Mouse (Mus musculus) forebrain, embryonic 16.5 days (tissue): ENCODE measurements at regions not wholly inside any gene's neighbourhood (a gene's known extent, or its start where the extent isn't known, plus 50 kb on each side); places are given as distances from the start of the nearest gene placed in this dataset.

Experiments
- ATAC-seq: fragments of 200-750 bp; cut with Nextera tagmentation; 2 replicates; pipeline ENCODE4 v1.8.0; 2017; ENCODE audit warnings: mild to moderate bottlenecking, moderate library complexity
- H3K27ac ChIP-seq: fragments of 300-500 bp; sonication (generic); 2 replicates; pipeline ENCODE4 v1.5.1; 2014; ENCODE audit warnings: low read length, control low read depth
- H3K27me3 ChIP-seq: fragments of 300-500 bp; sonication (generic); replicated peaks from 2 replicates; pipeline ENCODE4 v1.6.1; 2014; ENCODE audit warnings: low read length; ENCODE audit not compliant: control insufficient read depth, insufficient read depth
- H3K36me3 ChIP-seq: fragments of 300-500 bp; sonication (generic); 2 replicates; pipeline ENCODE4 v1.6.1; 2014; ENCODE audit not compliant: control insufficient read depth, insufficient read depth
- H3K4me1 ChIP-seq: fragments of 300-500 bp; sonication (generic); replicated peaks from 2 replicates; pipeline ENCODE4 v1.6.1; 2014; ENCODE audit warnings: low read length; ENCODE audit not compliant: control insufficient read depth, insufficient read depth
- H3K4me2 ChIP-seq: fragments of 300-500 bp; sonication (generic); 2 replicates; pipeline ENCODE4 v1.6.1; 2014; ENCODE audit warnings: mild to moderate bottlenecking, low read length, control low read depth
- H3K4me3 ChIP-seq: fragments of 300-500 bp; sonication (generic); replicated peaks from 2 replicates; pipeline ENCODE4 v1.5.1; 2014; ENCODE audit warnings: mild to moderate bottlenecking, low read length, control low read depth
- H3K9ac ChIP-seq: fragments of 300-500 bp; sonication (generic); replicated peaks from 2 replicates; pipeline ENCODE4 v1.6.1; 2014; ENCODE audit warnings: low read depth, low read length, control low read depth
- H3K9me3 ChIP-seq: fragments of 300-500 bp; sonication (generic); 2 replicates; pipeline ENCODE4 v1.6.1; 2016; ENCODE audit warnings: low read length; ENCODE audit not compliant: control insufficient read depth
- WGBS: fragments of 180-500 bp; shearing (Covaris S2); extraction: QIAGEN DNeasy Blood & Tissue Kit; methylation state at CpG from one replicate; pipeline ENCODE4 v1.1.7; 2014; 5-methylcytosine and 5-hydroxymethylcytosine counted together

DNA sequence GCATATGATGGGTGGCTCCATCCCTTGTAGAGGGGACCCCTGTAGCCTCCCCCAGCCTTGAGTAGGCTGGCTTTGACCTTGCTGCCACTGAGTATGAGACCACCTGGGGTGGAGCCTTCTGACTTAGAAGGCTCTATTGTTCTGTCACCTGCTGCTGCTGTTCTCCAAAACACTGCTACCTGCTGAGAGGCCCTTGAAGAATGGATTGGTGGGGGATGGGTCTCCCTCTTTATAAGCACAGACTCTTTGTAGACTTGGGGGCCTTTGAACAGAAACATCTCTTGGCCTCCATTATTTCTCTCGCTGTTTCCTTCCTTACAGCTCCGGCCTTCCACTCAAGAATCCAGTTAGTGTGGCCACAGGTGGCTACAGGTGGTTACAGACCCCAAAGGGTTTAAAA is 576.1 kb upstream of the 4930452B06Rik start:
- H3K4me1 ChIP-seq, result no peaks in the 10 kb centered on the region
- no peak overlapping the region for H3K9ac ChIP-seq
- H3K4me2 ChIP-seq, result no peak overlapping the region
- no peaks in the 10 kb centered on the region for H3K9me3 ChIP-seq
- no peaks in the 10 kb centered on the region for H3K27me3 ChIP-seq
- no peak overlapping the region for H3K27ac ChIP-seq
- H3K4me3 ChIP-seq, result no peak overlapping the region
- WGBS, result 17% methylated on average over 2 of the region's 2 CpGs
- no peaks in the 10 kb centered on the region for H3K36me3 ChIP-seq
- no peak for ATAC-seq

- H3K4me2 ChIP-seq, result no peak overlapping the region
- no peaks in the 10 kb centered on the region for H3K27me3 ChIP-seq
- 59% methylated on average over 6 of the region's 6 CpGs for WGBS
- no peaks in the 10 kb centered on the region for H3K9me3 ChIP-seq
- no peak overlapping the region for H3K27ac ChIP-seq
- peaks cover 3% of the 10 kb centered on the region; the same call in 1 of the 2 replicates for H3K4me1 ChIP-seq
- ATAC-seq, result peak; percentile 76
- no peak overlapping the region for H3K9ac ChIP-seq
- H3K36me3 ChIP-seq, result no peaks in the 10 kb centered on the region
- H3K4me3 ChIP-seq, result no peak overlapping the region
These were observed 561.6 kb upstream of the 4930452B06Rik start for GRCm38 (mm10) chr14:9227670-9228069.

- H3K27me3 ChIP-seq, result no peaks in the 10 kb centered on the region
- no peaks in the 10 kb centered on the region for H3K36me3 ChIP-seq
- WGBS, result 74% methylated on average over 2 of the region's 2 CpGs
- H3K4me1 ChIP-seq, result no peaks in the 10 kb centered on the region
- H3K27ac ChIP-seq, result no peak overlapping the region
- no peaks in the 10 kb centered on the region for H3K9me3 ChIP-seq
- ATAC-seq, result peak; percentile 49; the same call in 1 of the 2 replicates
- H3K9ac ChIP-seq, result no peak overlapping the region
- H3K4me3 ChIP-seq, result no peak overlapping the region
- H3K4me2 ChIP-seq, result no peak overlapping the region
These were observed 534.2 kb upstream of the 4930452B06Rik start for GRCm38 (mm10) chr14:9200246-9200645.

GRCm38 (mm10) chr14:9192122-9192769 is 526.2 kb upstream of the 4930452B06Rik start:
- 83% methylated on average over 4 of the region's 4 CpGs for WGBS
- H3K27ac ChIP-seq, result no peak overlapping the region
- no peaks in the 10 kb centered on the region for H3K4me1 ChIP-seq
- no peaks in the 10 kb centered on the region for H3K27me3 ChIP-seq
- H3K9me3 ChIP-seq, result no peaks in the 10 kb centered on the region
- no peak overlapping the region for H3K4me3 ChIP-seq
- H3K36me3 ChIP-seq, result no peaks in the 10 kb centered on the region
- no peak overlapping the region for H3K4me2 ChIP-seq
- ATAC-seq, result no peak
- no peak overlapping the region for H3K9ac ChIP-seq

DNA sequence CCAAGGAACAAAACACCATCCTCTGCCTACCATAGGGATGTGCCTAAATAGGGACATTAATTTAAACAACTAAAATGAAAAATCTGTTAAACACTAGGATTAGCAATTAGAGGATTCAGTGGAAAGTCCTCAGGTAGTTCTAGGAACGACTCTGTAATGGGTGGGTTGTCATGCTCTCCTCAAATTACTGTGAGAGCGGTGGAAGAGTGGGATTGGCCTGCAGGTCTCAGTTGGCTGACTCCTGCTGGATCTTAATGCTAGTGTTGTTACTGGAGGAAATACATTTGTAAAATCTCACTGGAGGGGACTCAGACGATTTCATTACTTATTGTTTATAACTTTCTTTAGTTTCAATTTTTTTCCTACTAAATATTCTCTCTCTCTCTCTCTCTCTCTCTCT is 525.6 kb upstream of the 4930452B06Rik start:
- Histone ChIP-seq H3K27me3 (no peaks in the 10 kb centered on the region), H3K36me3 (no peaks in the 10 kb centered on the region), H3K4me2 (no peak overlapping the region), H3K9ac (no peak overlapping the region), H3K4me1 (no peaks in the 10 kb centered on the region), H3K4me3 (no peak overlapping the region), H3K27ac (no peak overlapping the region), H3K9me3 (no peaks in the 10 kb centered on the region)
- no peak for ATAC-seq
- WGBS, result 73% methylated on average over 3 of the region's 3 CpGs

GRCm38 (mm10) chr14:9161336-9161735 is 495.3 kb upstream of the 4930452B06Rik start:
- H3K9ac ChIP-seq, result no peak overlapping the region
- H3K36me3 ChIP-seq, result no peaks in the 10 kb centered on the region
- H3K27me3 ChIP-seq, result no peaks in the 10 kb centered on the region
- no peak for ATAC-seq
- no peak overlapping the region for H3K4me2 ChIP-seq
- H3K4me1 ChIP-seq, result no peaks in the 10 kb centered on the region
- no peaks in the 10 kb centered on the region for H3K9me3 ChIP-seq
- no peak overlapping the region for H3K4me3 ChIP-seq
- WGBS, result 99% methylated on average over 2 of the region's 2 CpGs
- H3K27ac ChIP-seq, result no peak overlapping the region

- no peaks in the 10 kb centered on the region for H3K4me1 ChIP-seq
- no peaks in the 10 kb centered on the region for H3K27me3 ChIP-seq
- no peak overlapping the region for H3K27ac ChIP-seq
- no peaks in the 10 kb centered on the region for H3K36me3 ChIP-seq
- no peak for ATAC-seq
- H3K4me2 ChIP-seq, result no peak overlapping the region
- 82% methylated on average over 3 of the region's 3 CpGs for WGBS
- H3K9ac ChIP-seq, result no peak overlapping the region
- H3K9me3 ChIP-seq, result no peaks in the 10 kb centered on the region
- no peak overlapping the region for H3K4me3 ChIP-seq
These were observed 491.9 kb upstream of the 4930452B06Rik start for GRCm38 (mm10) chr14:9157941-9158340.

DNA sequence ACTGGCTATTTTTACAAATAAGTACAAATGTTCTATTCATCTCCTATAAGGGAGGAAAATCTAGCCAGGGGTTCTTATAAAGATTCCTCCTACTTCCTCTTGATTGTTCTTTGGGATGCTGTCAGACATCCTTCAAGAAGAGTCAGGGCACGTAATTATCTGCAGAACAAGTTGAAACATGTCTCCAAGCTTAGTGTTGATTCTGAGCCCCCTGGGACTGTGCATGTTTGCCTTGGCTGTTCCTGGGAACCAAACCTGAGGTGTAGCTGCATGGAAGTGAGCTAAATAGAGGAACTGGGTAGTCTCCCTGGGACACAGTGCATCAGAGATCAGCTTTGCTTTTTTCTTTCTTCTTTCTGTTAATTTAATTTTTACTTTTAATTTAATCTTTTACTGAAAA is 484.8 kb upstream of the 4930452B06Rik start:
- no peak for ATAC-seq
- Histone ChIP-seq H3K36me3 (no peaks in the 10 kb centered on the region), H3K9me3 (no peaks in the 10 kb centered on the region), H3K4me3 (no peak overlapping the region), H3K4me1 (no peaks in the 10 kb centered on the region), H3K27me3 (no peaks in the 10 kb centered on the region), H3K9ac (no peak overlapping the region), H3K4me2 (no peak overlapping the region), H3K27ac (no peak overlapping the region)
- 74% methylated on average over 1 of the region's 1 CpGs for WGBS

DNA sequence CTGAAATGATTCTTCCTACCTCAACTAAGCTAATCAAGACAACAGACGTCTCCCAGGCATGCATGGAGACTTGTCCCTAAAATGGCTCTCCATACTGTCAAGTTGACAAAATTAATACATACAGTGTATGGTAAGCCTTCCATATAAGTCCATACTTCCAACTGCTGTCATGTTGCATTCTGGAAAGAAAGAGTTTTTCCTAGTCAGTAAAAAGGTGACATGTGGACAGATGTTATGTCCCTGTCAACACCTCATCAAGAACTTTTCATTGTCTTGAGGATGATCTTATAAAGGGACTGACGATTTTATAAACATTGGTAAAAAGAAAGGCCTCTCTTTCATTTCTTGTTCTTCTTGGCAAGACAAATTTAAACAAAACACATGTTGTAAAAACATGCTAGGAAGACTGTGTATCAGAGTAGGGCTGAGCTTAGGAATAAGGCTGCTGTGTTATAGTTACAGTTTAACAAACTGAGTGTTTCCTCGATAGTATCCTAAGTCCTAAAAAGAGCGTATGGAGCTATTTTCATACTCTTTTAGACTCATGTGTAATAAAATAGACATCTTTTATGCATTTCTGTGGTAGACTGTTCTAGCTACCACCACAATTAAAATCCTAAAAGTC is 480.7 kb upstream of the 4930452B06Rik start:
- 88% methylated on average over 4 of the region's 4 CpGs for WGBS
- no peak overlapping the region for H3K4me3 ChIP-seq
- ATAC-seq, result no peak

More for the DNA sequence above, 480.7 kb upstream of the 4930452B06Rik start:
- Histone ChIP-seq H3K27me3 (no peaks in the 10 kb centered on the region), H3K9me3 (no peaks in the 10 kb centered on the region), H3K27ac (no peak overlapping the region), H3K4me1 (no peaks in the 10 kb centered on the region), H3K36me3 (no peaks in the 10 kb centered on the region), H3K9ac (no peak overlapping the region), H3K4me2 (no peak overlapping the region)
